Mouse (Mus musculus) small intestine, adult 2 months (tissue): Measurements from ENCODE around the gene Tjp2.

ENCODE experiments used
- CTCF ChIP-seq: fragments of 200-500 bp; IDR thresholded peaks from 2 replicates; pipeline ENCODE4 v1.5.1; 2012; ENCODE audit warnings: low read depth, mild to moderate bottlenecking, control low read depth, inconsistent platforms, low read length, moderate library complexity, mixed read lengths; ENCODE audit not compliant: insufficient replicate concordance, insufficient read length; ENCODE audit errors: extremely low read depth
- POLR2A ChIP-seq: fragments of 200-500 bp; IDR thresholded peaks from 2 replicates; pipeline ENCODE4 v1.6.1; 2012; ENCODE audit warnings: low read depth, mild to moderate bottlenecking, control low read depth, inconsistent platforms, low read length, moderate library complexity

- TF ChIP-seq CTCF (no peak), POLR2A (no peak)
Observed at GRCm38 (mm10) chr19:24097666-24098455, 127.0 kb downstream of the Tjp2 start.
